Mouse (Mus musculus) MEL (cell line): ENCODE results near the gene Mum1. TPM values are rescaled to one million over a fixed set of nuclear protein-coding genes. Genes with fewer than 3 reads are reported as not detected.

Source experiments
- DNase-seq: peaks from one replicate; pipeline ENCODE4 v3.0.0; 2011; ENCODE audit warnings: low read depth, low spot score
- H3K27ac ChIP-seq: 2 replicates; pipeline ENCODE4 v1.5.1; 2012; ENCODE audit warnings: low read depth, mild to moderate bottlenecking, control low read depth, low read length, moderate library complexity; ENCODE audit not compliant: control insufficient read depth
- H3K27me3 ChIP-seq, 2 experiments: fragments of 150-350 bp in 1 of 2; sonication (generic) in 1 of 2; 2 replicates each; pipeline ENCODE4 v1.6.1; 2012; ENCODE audit warnings: low read length in 2 of 2, mild to moderate bottlenecking in 2 of 2, improper control_type of control experiment in 1 of 2, moderate library complexity in 1 of 2; ENCODE audit not compliant: insufficient read depth in 2 of 2, control insufficient read depth in 1 of 2
- H3K36me3 ChIP-seq, 2 experiments: 2 replicates each; pipeline ENCODE4 v1.6.1; 2012 to 2014; ENCODE audit warnings: low read length in 2 of 2, improper control_type of control experiment in 1 of 2, inconsistent platforms in 1 of 2, mild to moderate bottlenecking in 1 of 2; ENCODE audit not compliant: insufficient read depth in 2 of 2, control insufficient read depth in 1 of 2
- H3K4me1 ChIP-seq, 2 experiments: fragments of 150-350 bp in 1 of 2; sonication (generic) in 1 of 2; 2 replicates each; pipeline ENCODE4 v1.6.1; 2012; ENCODE audit warnings: low read length in 2 of 2, improper control_type of control experiment in 1 of 2, mild to moderate bottlenecking in 1 of 2; ENCODE audit not compliant: insufficient read depth in 2 of 2, control insufficient read depth in 1 of 2
- H3K4me3 ChIP-seq, 2 experiments: fragments of 150-350 bp in 1 of 2; sonication (generic) in 1 of 2; 2 replicates each; pipeline ENCODE4 v1.5.1; 2012; ENCODE audit warnings: low read depth in 2 of 2, low read length in 2 of 2, mild to moderate bottlenecking in 2 of 2, moderate library complexity in 2 of 2, control low read depth in 1 of 2, improper control_type of control experiment in 1 of 2; ENCODE audit not compliant: control insufficient read depth in 1 of 2, insufficient read depth in 1 of 2
- H3K79me2 ChIP-seq: 2 replicates; pipeline ENCODE4 v1.6.1; 2012; ENCODE audit warnings: mild to moderate bottlenecking, low read length, moderate library complexity; ENCODE audit not compliant: control insufficient read depth, poor library complexity, insufficient read depth
- H3K9ac ChIP-seq: 2 replicates; pipeline ENCODE4 v1.6.1; 2012; ENCODE audit warnings: low read depth, mild to moderate bottlenecking, control low read depth, low read length, moderate library complexity; ENCODE audit not compliant: control insufficient read depth, poor library complexity, severe bottlenecking
- H3K9me3 ChIP-seq: fragments of 150-350 bp; sonication (generic); replicated peaks from 2 replicates; pipeline ENCODE4 v1.6.1; 2012; ENCODE audit warnings: mild to moderate bottlenecking, low read length, improper control_type of control experiment, moderate library complexity; ENCODE audit not compliant: insufficient read depth
- BHLHE40 ChIP-seq: IDR thresholded peaks from 2 replicates; pipeline ENCODE4 v1.6.1; 2012; ENCODE audit warnings: low read depth, mild to moderate bottlenecking, inconsistent platforms, low read length, improper control_type of control experiment, borderline replicate concordance
- CHD1 ChIP-seq: IDR thresholded peaks from 2 replicates; pipeline ENCODE4 v1.6.1; 2012; ENCODE audit warnings: low read depth, mild to moderate bottlenecking, inconsistent platforms, low read length, improper control_type of control experiment
- CHD2 ChIP-seq: IDR thresholded peaks from 2 replicates; pipeline ENCODE4 v1.6.1; 2011; ENCODE audit warnings: low read length, improper control_type of control experiment
- E2F4 ChIP-seq: IDR thresholded peaks from 2 replicates; pipeline ENCODE4 v1.6.1; 2011; ENCODE audit warnings: low read depth, low read length, improper control_type of control experiment, borderline replicate concordance
- GATA1 ChIP-seq: IDR thresholded peaks from 2 replicates; pipeline ENCODE4 v1.6.1; 2011; ENCODE audit warnings: low read depth, low read length, improper control_type of control experiment
- MAFK ChIP-seq: IDR thresholded peaks from 2 replicates; pipeline ENCODE4 v1.6.1; 2011; ENCODE audit warnings: low read depth, mild to moderate bottlenecking, low read length, improper control_type of control experiment, borderline replicate concordance
- MEF2A ChIP-seq: IDR thresholded peaks from 2 replicates; pipeline ENCODE4 v1.6.1; 2014; ENCODE audit warnings: low read depth, mild to moderate bottlenecking, inconsistent platforms, low read length, improper control_type of control experiment; ENCODE audit not compliant: poor library complexity, insufficient replicate concordance, severe bottlenecking; ENCODE audit errors: extremely low read depth
- MXI1 ChIP-seq: IDR thresholded peaks from 2 replicates; pipeline ENCODE4 v1.6.1; 2011; ENCODE audit warnings: mild to moderate bottlenecking, low read depth, low read length, improper control_type of control experiment
- POLR2AphosphoS5 ChIP-seq: IDR thresholded peaks from 2 replicates; pipeline ENCODE4 v1.6.1; 2012; ENCODE audit warnings: low read depth, borderline replicate concordance, mild to moderate bottlenecking, inconsistent platforms, low read length, moderate library complexity, mixed read lengths
- RAD21 ChIP-seq: IDR thresholded peaks from 2 replicates; pipeline ENCODE4 v1.6.1; 2011; ENCODE audit warnings: mild to moderate bottlenecking, low read depth, low read length, improper control_type of control experiment
- RCOR1 ChIP-seq: IDR thresholded peaks from 2 replicates; pipeline ENCODE4 v1.6.1; 2012; ENCODE audit warnings: low read depth, mild to moderate bottlenecking, inconsistent platforms, low read length, improper control_type of control experiment
- SIN3A ChIP-seq: IDR thresholded peaks from 2 replicates; pipeline ENCODE4 v1.6.1; 2012; ENCODE audit warnings: low read length, improper control_type of control experiment, inconsistent platforms
- TAL1 ChIP-seq: IDR thresholded peaks from 2 replicates; pipeline ENCODE4 v1.6.1; 2012; ENCODE audit warnings: mild to moderate bottlenecking, inconsistent platforms, low read length, moderate library complexity, mixed read lengths
- UBTF ChIP-seq: IDR thresholded peaks from 2 replicates; pipeline ENCODE4 v1.6.1; 2012; ENCODE audit warnings: low read depth, mild to moderate bottlenecking, inconsistent platforms, low read length, improper control_type of control experiment, moderate library complexity, borderline replicate concordance; ENCODE audit not compliant: insufficient read depth
- ZC3H11A ChIP-seq: IDR thresholded peaks from 2 replicates; pipeline ENCODE4 v1.6.1; 2012; ENCODE audit warnings: low read depth, mild to moderate bottlenecking, inconsistent platforms, low read length, improper control_type of control experiment
- ZKSCAN1 ChIP-seq: IDR thresholded peaks from 2 replicates; pipeline ENCODE4 v1.6.1; 2012; ENCODE audit warnings: low read depth, mild to moderate bottlenecking, inconsistent platforms, low read length, improper control_type of control experiment, moderate library complexity
- polyA plus RNA-seq, 2 experiments: library from polyadenylated mRNA; stranded (reverse) in 1 of 2; unstranded in 1 of 2; fragments of >175 nt in 1 of 2; fragments of >200 nt in 1 of 2; gene quantifications; 2 replicates each; pipeline versions ENCODE4 v1.2.1 to v1.2.4; 2012; ENCODE audit warnings: low replicate concordance in 2 of 2, low read depth in 1 of 2; ENCODE audit not compliant: insufficient read length in 2 of 2, insufficient read depth in 1 of 2, missing spikeins in 1 of 2
- total RNA-seq: library from RNA; depleted of rRNA; stranded (reverse); fragments of 300-350 nt; gene quantifications from 2 replicates; pipeline ENCODE4 v1.2.3, GENCODE M21; 2012

Mum1 gene
- total and polyA plus RNA-seq, 3 experiments: 34.0 to 55.2 (median 35.3) TPM

- no peak overlapping the region for H3K9ac ChIP-seq
- H3K36me3 ChIP-seq: no peaks in the 10 kb centered on the region
- no peaks in the 10 kb centered on the region for H3K9me3 ChIP-seq
- TF ChIP-seq UBTF (no peak), TAL1 (no peak)
- H3K4me1 ChIP-seq: no peaks in the 10 kb centered on the region
- no peaks in the 10 kb centered on the region for H3K79me2 ChIP-seq
- peaks cover 9 to 12% of the 10 kb centered on the region in 2 experiments for H3K27me3 ChIP-seq
- H3K4me3 ChIP-seq: no peak overlapping the region
- no peak for DNase-seq
- H3K27ac ChIP-seq: no peak overlapping the region
Measured at GRCm38 (mm10) chr10:80180823-80181222, 45.4 kb upstream of the Mum1 start.

DNA sequence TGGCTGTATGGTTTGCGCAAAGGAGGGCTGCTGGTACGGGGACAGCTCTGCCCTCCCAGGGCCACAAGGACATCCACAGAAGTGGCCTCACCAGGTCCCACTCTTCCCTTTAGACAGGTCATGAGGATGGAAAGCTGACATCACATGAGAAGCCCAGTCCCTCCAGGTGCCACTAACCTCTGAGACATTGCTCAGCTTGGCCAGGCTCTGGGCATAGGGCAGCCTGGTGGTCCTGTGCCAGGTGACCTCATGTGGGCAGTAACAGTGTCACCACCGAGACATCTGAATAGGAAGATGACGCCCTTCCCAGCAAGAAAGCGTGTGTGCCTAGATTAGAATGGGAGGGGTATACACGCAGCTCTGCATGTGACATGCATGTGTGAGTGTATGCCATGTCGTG lies 43.7 kb upstream of the Mum1 start:
- H3K4me1 ChIP-seq: no peaks in the 10 kb centered on the region
- H3K9ac ChIP-seq: no peak overlapping the region
- H3K27me3 ChIP-seq: peaks cover 9 to 12% of the 10 kb centered on the region in 2 experiments
- DNase-seq: no peak
- H3K79me2 ChIP-seq: no peaks in the 10 kb centered on the region
- H3K9me3 ChIP-seq: no peaks in the 10 kb centered on the region
- no peak for TF ChIP-seq SIN3A
- no peak for TF ChIP-seq ZKSCAN1
- no peak for TF ChIP-seq MEF2A
- TF ChIP-seq RCOR1: no peak
- no peak for TF ChIP-seq ZC3H11A
- TF ChIP-seq MAFK: no peak
- TF ChIP-seq MXI1: no peak
- TF ChIP-seq CHD2: no peak
- no peak for TF ChIP-seq UBTF
- TF ChIP-seq POLR2AphosphoS5: no peak
- TF ChIP-seq CHD1: no peak
- TF ChIP-seq GATA1: no peak
- TF ChIP-seq RAD21: no peak
- TF ChIP-seq, all 39 proteins: peak for 0
- Histone ChIP-seq H3K36me3 (no peaks in the 10 kb centered on the region), H3K4me3 (no peak overlapping the region), H3K27ac (no peak overlapping the region)

DNA sequence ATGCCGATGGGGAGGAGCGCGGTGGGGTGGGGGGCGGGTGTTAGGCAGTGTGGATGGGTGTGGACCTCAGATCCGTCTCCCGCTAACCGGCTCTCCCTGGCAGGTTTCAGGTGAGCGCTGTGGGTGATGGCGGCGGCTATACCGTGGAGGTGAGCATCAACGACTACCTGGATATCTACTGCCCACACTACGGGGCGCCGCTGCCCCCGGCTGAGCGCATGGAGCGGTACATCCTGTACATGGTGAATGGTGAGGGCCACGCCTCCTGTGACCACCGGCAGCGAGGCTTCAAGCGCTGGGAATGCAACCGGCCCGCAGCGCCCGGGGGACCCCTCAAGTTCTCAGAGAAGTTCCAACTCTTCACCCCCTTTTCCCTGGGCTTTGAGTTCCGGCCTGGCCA lies 39.6 kb upstream of the Mum1 start:
- Histone ChIP-seq H3K9ac (no peak overlapping the region), H3K79me2 (no peaks in the 10 kb centered on the region), H3K9me3 (no peaks in the 10 kb centered on the region), H3K4me3 (no peak overlapping the region), H3K27me3 (no peaks in the 10 kb centered on the region), H3K36me3 (no peaks in the 10 kb centered on the region), H3K4me1 (no peaks in the 10 kb centered on the region), H3K27ac (no peak overlapping the region)
- no peak for TF ChIP-seq BHLHE40
- TF ChIP-seq MAFK: no peak
- no peak for TF ChIP-seq E2F4
- no peak for TF ChIP-seq ZKSCAN1
- DNase-seq: no peak
